Mouse (Mus musculus) heart, adult 18-20 months (tissue): ENCODE data around the gene Il1rap. TPM values are rescaled to one million over a fixed set of nuclear protein-coding genes. Genes with fewer than 3 reads are reported as not detected.

Source experiments
- DNase-seq, 2 experiments: peaks; one replicate each; pipeline ENCODE4 v3.0.0; 2021 to 2022; ENCODE audit warnings: mixed read lengths in 1 of 2
- total RNA-seq, 2 experiments: library from RNA; stranded (reverse); gene quantifications; 2 replicates each; pipeline ENCODE4 v1.2.3; 2021

Il1rap gene
- total RNA-seq, 2 experiments from 2014 or later, result 3.4 TPM

- no peak for DNase-seq
Measured at GRCm38 (mm10) chr16:26612499-26613220, 31.2 kb downstream of the Il1rap start.

- DNase-seq, result no peak
Measured at GRCm38 (mm10) chr16:26623141-26623540, 41.6 kb downstream of the Il1rap start.

- peak in 1 of 2 experiments; percentile 2 for DNase-seq
Measured at GRCm38 (mm10) chr16:26626065-26626464, 44.6 kb downstream of the Il1rap start.

- no peak for DNase-seq
Measured at GRCm38 (mm10) chr16:26634800-26635199, 53.3 kb downstream of the Il1rap start.

- DNase-seq, result no peak
Measured at GRCm38 (mm10) chr16:26643077-26643476, 61.6 kb downstream of the Il1rap start.

- DNase-seq, result no peak
Measured at GRCm38 (mm10) chr16:26646066-26646465, 64.6 kb downstream of the Il1rap start.

- no peak for DNase-seq
Measured at GRCm38 (mm10) chr16:26647036-26647435, 65.5 kb downstream of the Il1rap start.

- no peak for DNase-seq
Measured at GRCm38 (mm10) chr16:26662722-26663436, 81.4 kb downstream of the Il1rap start.

- DNase-seq, result no peak
Measured at GRCm38 (mm10) chr16:26666401-26666800, 84.9 kb downstream of the Il1rap start.

GRCm38 (mm10) chr16:26669081-26669480 is 87.6 kb downstream of the Il1rap start:
- DNase-seq, result peak; percentile 5 to 12

- no peak for DNase-seq
Measured at GRCm38 (mm10) chr16:26680381-26680780, 98.9 kb downstream of the Il1rap start.

- peak in 1 of 2 experiments; percentile 9 for DNase-seq
Measured at GRCm38 (mm10) chr16:26689771-26690170, 108.3 kb downstream of the Il1rap start.

GRCm38 (mm10) chr16:26691294-26691693 is 109.8 kb downstream of the Il1rap start:
- DNase-seq, result no peak

- no peak for DNase-seq
Measured at GRCm38 (mm10) chr16:26698076-26698475, 116.6 kb downstream of the Il1rap start.

- no peak for DNase-seq
Measured at GRCm38 (mm10) chr16:26700440-26701103, 119.1 kb downstream of the Il1rap start.

- peak; percentile 43 to 44 for DNase-seq
Measured at GRCm38 (mm10) chr16:26705658-26706371, 124.3 kb downstream of the Il1rap start.

GRCm38 (mm10) chr16:26706503-26706902 is 125.0 kb downstream of the Il1rap start:
- DNase-seq, result no peak

- no peak for DNase-seq
Measured at GRCm38 (mm10) chr16:26710922-26711321, 129.4 kb downstream of the Il1rap start.

- DNase-seq, result no peak
Measured at GRCm38 (mm10) chr16:26713538-26714316, 132.2 kb downstream of the Il1rap start.

- DNase-seq, result peak; percentile 53 to 62
Measured at GRCm38 (mm10) chr16:26722464-26722863, 141.0 kb downstream of the Il1rap start.

GRCm38 (mm10) chr16:26723952-26724747 is 142.6 kb downstream of the Il1rap start:
- DNase-seq, result no peak
